Mouse (Mus musculus): ENCODE measurements around the gene Galnt7. TPM values are rescaled to one million over a fixed set of nuclear protein-coding genes. Genes with fewer than 3 reads are reported as not detected.
A peak's percentile ranks its signal among the peaks of the same experiment; 100 is the strongest.
"Not testable (repeated sequence)": the region's sequence is repeated elsewhere in the genome, so short reads cannot be mapped to it uniquely, and the experiment has no call there.

Gene Galnt7
- total RNA-seq, 1 experiment from 2014 or later = 31.0 TPM

DNA sequence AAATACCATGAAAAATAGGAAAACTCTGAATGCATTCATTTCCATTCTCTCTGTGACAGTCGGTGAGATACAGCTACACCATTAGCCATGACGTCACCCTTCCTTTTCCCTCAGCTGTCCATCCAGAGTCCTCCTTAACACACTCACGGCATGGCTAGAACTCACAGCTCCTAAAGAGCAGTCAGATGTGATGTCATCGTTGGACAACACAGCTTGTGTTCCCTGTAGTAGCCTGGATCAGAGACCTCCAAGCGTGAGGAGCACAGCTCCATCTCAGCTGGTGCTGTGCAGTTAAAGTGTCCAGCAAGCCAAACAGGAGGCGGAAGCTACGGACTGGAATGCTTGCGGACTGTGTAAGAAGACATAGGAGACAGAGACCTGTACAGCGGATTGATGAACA is 91.9 kb downstream of the Galnt7 start:
- ATAC-seq (ENCODE audit: extremely low read depth, insufficient number of reproducible peaks, low FRiP score, poor library complexity, severe bottlenecking) = no peak

DNA sequence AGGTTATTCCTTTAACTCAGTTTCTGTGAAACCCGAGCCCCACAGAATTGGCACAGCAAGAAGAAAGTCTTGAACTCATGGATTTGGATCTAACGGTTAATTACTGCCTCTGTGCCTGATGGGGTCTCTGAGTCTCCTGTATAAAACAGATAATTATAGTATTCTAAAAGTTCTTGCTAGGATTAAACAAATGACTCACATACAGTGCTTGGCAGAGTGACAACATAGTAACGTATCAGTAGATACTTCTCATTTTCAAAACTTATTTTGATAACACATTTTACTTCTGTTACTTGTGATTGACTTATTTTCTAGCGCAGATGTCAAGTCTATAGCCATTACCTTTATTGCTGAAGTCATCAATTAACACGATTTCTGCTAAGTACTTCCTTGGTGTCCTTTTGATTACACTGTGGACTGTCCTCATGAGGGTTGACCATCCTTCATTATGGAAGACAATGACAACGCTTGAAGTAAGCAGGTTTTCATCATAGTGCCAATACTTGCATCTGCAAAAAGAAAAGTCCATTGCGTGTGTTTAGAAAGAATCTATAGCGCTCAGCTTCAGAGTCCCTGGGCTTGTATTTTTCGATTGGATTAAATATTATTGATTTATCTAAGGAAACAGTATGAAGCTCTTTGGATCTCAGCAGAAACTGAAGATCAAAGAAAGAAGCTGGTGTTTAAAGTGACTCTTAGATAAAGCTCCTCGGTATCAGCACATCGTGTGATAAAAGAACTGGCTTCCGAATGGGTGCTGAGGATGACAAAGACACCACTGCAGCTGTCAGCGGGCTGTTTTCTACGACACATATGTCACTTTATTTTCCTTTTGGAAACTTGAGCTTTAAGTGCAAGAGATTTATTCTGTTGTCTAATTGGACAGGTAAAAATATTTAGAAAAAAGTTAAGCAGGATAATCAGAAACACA is 100.5 kb downstream of the Galnt7 start:
- no peak for ATAC-seq (ENCODE audit: extremely low read depth, insufficient number of reproducible peaks, low FRiP score, poor library complexity, severe bottlenecking)

DNA sequence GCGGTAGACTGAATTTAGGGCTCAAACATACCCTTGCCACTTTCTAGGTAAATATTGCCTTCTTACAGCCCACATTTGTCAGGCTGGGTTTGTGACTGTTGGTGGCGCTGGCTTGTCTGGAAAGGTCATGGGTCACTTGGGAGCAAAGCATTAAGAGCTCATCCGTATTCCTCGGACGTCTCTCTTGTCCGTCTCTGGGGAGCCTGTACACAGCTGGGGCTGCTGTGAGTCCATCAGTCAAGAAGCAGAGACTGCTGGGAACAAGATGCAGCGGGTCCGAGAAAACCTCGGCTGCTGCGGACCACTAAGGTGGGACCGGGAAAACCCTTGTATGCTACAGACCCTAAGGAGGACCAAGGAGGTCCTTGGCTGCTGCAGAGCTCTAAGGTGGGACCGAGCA is 105.3 kb downstream of the Galnt7 start:
- no peak for ATAC-seq (ENCODE audit: extremely low read depth, insufficient number of reproducible peaks, low FRiP score, poor library complexity, severe bottlenecking)

DNA sequence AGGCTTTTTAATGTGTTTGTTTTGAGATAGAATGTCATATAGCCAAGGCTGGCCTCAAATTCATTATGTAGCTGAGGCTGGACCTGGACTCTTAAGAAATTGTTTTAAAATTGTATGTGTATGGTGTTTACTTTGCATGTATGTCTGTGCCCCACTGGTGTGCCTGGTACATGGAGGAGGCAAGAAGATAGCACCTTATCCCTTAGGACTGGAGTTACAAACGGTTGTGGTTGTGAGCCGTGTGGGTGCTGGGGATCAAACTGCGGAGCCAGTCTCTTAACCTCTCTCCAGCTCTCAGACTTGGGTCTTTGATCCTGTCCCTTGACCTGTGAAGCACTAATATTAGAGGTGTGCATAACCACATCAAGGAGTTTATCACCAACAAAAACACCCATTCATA is 106.0 kb downstream of the Galnt7 start:
- ATAC-seq (ENCODE audit: extremely low read depth, insufficient number of reproducible peaks, low FRiP score, poor library complexity, severe bottlenecking) = no peak

DNA sequence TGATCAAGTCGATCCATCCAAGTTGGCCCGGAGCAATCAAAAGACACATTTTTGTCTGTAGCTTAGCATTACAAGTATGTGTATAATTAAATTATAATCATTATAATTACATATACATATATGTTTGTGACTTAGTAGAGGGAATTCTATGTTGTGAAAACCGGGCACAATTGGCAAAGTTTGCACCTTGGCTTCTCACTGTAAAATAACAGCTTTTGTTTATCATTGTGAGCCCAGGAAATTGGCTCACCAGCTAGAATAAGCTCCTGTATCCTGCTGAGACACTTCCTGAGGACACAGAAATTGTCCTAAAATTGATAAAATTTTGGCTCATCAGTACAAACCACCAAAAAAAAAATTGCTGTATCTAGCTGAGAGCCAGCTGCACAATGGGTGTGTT is 106.4 kb downstream of the Galnt7 start:
- ATAC-seq (ENCODE audit: extremely low read depth, insufficient number of reproducible peaks, low FRiP score, poor library complexity, severe bottlenecking) = no peak

DNA sequence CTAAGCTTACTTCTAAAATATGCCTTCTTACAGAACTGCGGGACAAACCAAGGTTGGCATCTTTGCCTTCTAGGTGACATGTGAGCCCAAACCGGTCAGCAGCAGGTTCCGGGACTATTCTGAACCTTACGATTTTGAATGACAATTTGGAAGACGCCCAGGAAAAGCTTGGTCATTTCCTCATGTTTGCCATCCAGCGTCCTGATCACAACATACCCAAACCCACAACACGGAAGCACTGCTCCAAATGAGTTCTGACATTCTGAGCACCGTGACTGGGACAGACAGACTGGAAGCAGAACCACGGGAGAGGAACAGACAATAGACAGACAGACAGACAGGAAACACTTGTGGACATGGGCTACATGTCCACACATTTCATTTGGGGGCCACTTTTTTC is 111.4 kb downstream of the Galnt7 start:
- no peak for ATAC-seq (ENCODE audit: extremely low read depth, insufficient number of reproducible peaks, low FRiP score, poor library complexity, severe bottlenecking)

DNA sequence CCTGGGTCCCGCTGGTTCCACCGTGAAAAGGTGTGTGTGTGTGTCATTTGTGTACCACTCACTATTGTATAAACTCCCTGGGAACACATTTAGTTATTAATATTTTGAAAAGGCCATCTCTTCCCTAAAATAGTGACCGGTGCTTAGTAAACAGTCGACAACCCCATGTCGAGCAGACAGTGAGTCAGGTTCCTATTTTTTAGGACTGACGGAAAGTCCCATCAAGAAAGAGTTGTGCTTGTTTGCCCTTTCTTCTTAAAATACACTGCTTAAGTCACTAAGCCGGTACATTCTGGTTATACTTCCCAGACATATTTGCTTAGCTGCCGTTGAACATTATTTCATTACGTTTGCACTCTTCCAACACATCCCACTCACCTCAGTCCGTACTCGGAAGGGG is 111.9 kb downstream of the Galnt7 start:
- ATAC-seq (ENCODE audit: extremely low read depth, insufficient number of reproducible peaks, low FRiP score, poor library complexity, severe bottlenecking) = no peak

DNA sequence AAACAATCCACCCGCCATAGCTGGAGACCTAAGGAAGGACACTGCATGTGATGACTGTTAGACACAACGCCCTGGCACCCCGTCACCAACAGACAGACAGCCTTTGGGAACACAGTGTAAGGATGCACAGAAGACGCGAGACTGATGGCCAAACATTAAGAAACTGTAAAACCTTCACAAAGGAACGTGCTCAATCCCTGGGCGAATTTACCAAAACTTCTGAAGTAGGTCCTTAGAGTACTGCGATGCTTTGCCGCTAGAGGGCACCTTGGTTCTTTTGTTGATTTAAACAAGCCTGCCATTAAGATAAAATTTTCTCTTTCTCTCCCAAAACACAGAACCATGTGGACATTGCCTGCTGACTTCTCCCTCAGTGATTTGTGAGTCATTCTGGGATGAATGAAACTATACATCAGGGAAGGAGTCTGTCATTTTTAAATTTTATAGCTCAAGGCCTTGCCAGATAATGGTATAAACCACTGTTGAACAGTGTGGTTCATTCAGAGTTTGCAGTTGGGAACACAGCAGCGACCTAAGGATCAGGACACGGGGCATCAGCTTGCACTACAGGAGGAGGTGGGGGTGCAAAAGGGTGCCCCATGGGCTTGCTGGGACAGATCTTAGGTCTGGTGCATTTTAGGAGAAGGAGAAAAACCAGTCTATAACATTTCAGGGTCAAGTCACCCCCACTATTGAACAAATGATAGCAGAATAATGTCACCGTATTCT is 112.6 kb downstream of the Galnt7 start:
- ATAC-seq (ENCODE audit: extremely low read depth, insufficient number of reproducible peaks, low FRiP score, poor library complexity, severe bottlenecking) = peak; percentile 65

DNA sequence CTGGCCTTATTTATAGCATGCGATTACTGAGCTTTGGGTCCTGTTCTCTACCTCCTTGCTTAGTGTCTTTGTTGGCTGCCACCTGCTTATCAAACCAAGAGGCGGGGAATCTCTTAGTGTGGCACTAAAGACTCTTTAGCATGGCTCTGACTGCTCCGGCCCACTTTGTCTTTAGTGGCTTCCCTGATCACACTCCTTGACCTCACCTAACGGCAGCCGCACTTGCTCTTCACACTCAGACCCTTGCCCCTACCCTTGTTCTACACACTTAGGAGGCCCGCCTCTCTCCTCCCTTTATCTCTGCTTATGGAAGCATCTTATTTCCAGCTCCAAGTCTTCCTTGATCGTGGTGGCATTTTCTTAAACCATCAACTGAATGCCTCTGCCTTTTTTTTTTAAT is 114.2 kb downstream of the Galnt7 start:
- no peak for ATAC-seq (ENCODE audit: extremely low read depth, insufficient number of reproducible peaks, low FRiP score, poor library complexity, severe bottlenecking)

DNA sequence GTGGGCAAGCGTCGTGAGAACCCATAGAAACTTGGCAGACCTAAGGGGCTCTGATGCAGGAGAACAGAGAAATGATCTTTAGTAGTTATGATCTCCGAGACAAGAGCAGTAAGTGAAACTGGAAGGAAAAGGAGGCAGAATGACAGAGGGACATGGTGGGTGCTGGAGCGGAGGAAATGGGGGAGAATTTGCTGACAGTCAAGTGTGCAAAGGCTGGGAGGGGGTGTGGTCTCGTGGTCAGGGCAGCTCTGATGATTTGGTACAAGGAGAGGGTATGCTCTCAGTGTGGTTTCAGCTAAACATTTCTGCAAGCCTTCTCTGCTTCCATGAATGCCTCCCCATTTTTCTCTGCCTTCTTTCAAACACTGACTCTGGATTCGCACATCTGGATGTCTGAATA is 116.7 kb downstream of the Galnt7 start:
- ATAC-seq (ENCODE audit: extremely low read depth, insufficient number of reproducible peaks, low FRiP score, poor library complexity, severe bottlenecking) = no peak

DNA sequence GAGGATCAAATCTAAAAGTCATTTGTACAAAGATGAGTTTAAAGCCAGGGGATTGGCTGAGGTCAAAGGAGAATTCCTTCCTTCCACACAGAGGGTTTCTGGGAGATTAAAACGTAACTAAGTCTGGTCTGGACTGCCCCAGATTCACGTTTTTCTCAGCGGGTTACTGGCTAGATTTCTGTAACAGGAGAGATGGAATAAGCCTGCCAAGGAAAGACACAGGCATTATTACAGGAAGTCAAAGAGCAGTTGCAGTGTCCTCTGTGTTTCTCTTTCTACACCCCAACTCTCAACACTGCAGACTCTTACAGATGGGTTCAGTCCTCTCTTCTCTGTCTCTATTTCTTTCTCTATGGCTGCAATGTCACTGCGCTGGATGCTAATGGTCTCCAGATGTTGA is 118.3 kb downstream of the Galnt7 start:
- ATAC-seq (ENCODE audit: extremely low read depth, insufficient number of reproducible peaks, low FRiP score, poor library complexity, severe bottlenecking) = no peak

DNA sequence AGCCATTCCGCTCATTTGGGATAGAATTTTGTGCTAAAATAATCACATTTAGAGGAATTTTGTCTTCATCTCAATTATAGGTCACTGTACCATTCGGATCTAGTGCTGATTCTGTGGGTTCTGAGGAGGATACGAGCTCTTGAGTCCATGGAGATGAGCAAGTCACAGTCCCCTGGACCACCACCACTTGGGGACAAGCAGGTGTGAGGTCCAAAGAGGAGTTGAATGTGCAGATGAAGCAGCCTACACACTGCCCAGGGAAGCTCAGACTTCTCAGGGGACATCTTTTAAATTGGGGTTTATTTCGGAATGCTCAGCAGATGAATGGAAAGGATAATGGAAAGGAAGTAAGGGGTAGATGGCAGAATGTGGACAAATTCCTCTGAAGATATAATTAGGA is 119.7 kb downstream of the Galnt7 start:
- ATAC-seq (ENCODE audit: extremely low read depth, insufficient number of reproducible peaks, low FRiP score, poor library complexity, severe bottlenecking) = no peak

DNA sequence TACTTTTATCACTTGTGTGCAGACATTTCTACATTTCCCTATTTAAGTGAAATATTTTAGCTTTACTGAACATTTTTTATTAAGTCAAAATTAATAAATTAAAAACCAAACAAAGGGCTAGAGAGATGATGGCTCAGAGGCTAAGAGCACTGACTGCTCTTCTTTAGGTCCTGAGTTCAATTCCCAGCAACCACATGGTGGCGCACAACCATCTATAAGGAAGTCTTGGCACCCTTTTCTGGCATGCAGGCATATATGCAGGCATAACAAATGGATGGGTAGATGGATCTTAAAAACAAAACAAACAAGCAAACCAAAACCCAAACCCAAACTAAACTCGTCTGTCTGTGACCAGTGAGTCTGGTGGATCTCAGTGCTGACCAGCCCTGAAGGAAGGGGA is 120.6 kb downstream of the Galnt7 start:
- no peak for ATAC-seq (ENCODE audit: extremely low read depth, insufficient number of reproducible peaks, low FRiP score, poor library complexity, severe bottlenecking)

DNA sequence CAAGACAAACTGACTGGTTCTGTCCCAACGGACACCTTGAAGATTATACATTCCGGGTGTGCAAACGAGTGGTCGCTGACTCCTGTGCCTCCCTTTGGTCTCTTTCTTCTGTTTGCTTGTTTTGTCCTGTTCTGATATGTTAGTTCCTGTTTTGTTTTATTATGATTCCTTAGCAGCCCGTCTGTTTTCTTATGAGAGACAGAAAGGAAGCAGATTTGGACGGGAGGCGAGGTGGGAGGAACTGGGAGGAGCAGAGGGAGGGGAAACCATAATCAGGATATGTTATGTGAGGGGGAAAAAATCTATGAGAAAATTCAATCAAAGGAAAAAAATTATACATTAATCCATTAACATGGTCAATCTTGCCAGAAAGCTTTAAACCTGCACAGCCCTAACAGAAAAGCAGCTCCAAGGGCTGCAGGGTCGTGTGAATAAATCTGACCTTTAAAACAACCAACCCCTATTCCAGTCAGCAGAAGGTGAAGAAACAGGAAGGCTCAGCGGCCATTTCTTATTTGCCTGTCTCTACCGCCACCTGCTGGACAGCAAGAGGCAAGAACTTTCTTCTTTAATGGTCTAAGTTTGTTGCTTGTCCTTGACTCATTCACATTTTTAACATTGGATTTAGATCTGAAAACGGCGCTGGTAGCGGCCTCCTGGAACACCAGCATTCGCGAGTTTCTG is 122.0 kb downstream of the Galnt7 start:
- ATAC-seq (ENCODE audit: extremely low read depth, insufficient number of reproducible peaks, low FRiP score, poor library complexity, severe bottlenecking) = peak; percentile 96

DNA sequence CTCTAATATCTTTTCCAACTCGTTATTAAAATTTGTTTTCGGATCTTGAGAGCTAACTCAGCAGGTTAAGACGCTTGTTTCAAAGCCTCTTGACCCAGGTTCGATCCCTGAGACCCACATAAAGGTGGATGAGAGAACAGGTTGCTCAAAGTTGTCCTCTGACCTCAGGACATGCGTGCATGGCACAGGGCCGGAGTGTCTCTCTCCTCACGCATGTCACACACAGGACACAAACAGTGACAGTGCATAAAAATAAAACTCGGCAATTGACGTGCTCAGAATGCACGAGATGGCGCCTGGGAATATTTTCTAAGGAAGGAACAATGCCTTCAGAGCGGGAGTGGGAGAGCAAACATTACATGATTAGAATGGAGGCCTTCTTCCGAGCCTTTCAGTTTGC is 122.6 kb downstream of the Galnt7 start:
- no peak for ATAC-seq (ENCODE audit: extremely low read depth, insufficient number of reproducible peaks, low FRiP score, poor library complexity, severe bottlenecking)

DNA sequence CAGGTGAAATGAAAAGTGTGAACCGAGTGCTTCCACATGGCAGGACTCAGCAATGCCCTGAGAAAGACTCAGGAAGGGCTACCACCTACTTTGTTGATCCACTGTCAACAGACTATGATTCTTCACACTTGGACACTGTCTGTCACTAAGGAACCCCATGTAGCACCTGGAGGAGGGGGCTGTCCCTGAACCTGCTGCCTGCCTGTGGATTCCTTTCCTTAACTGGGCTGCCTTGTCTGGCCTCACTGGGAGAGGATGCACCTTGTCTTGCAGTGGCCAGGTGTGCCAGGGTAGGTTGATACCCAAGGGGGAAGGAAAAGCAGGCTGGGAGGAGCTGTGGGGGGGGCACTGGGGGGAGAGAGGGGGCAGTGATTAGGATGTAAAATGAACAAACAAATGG is 124.8 kb downstream of the Galnt7 start:
- no peak for ATAC-seq (ENCODE audit: extremely low read depth, insufficient number of reproducible peaks, low FRiP score, poor library complexity, severe bottlenecking)

DNA sequence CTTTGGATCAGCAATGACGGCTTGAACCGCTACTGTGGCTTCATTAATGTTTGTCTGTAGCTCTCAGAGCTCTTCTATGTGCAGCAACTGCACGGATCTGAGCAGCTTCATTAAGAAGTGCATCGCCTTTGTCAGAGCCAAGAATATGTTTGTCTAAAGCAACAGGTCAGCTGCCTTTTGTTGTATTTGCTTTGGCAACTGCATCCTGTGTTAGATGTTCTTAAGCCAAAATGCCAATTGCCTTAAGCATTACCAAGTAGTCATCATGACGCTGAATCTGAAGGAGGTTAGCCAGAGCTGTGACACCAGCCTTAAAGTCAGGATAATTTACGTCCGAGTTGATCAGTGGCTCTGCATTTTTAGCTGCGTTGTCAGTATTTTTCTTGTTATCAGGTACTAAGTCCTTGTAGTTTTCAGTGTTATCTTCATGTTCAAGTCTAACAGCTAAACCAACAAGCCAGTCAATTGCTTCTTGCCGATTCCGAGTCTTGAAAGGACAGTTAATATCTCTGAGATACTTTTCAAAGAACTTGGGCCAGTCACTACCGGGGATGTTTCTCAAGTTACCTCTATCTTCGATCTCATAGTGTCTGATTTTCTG is 132.5 kb downstream of the Galnt7 start:
- ATAC-seq (ENCODE audit: extremely low read depth, insufficient number of reproducible peaks, low FRiP score, poor library complexity, severe bottlenecking) = no peak

DNA sequence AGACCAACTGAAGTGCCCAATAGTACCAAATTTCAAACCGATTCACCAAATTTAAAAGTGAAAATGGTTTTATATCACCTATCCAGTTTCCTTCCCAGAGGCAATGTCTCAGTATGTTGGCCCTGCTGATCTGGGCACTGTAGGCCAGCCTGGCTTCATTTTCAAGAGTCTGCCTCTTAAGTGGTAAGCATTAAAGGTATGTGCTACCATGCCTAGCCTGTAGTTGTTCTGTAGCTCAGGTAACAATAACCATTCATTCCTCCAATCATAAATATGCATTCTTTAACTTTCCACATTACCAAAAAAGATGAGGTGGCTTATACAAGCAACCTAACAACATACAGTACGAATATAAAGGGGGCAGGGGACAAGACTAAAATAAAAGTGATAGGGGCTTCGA is 135.1 kb downstream of the Galnt7 start:
- no peak for ATAC-seq (ENCODE audit: extremely low read depth, insufficient number of reproducible peaks, low FRiP score, poor library complexity, severe bottlenecking)

DNA sequence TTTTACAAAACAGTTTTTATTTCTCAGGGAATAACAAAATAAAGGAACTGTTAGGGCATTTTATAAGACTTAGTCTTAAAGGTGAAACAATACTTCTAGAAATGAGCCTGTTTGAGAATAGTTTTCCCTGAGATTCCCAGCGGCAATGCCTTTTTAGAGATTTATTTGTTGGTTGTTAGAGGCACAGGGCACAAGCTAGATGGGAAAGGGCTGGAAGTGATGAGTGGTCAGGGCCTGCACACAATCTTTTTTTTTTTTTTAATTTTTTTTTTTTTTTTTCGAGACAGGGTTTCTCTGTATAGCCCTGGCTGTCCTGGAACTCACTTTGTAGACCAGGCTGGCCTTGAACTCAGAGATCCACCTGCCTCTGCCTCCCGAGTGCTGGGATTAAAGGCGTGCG is 136.1 kb downstream of the Galnt7 start:
- not testable (repeated sequence) for ATAC-seq (ENCODE audit: extremely low read depth, insufficient number of reproducible peaks, low FRiP score, poor library complexity, severe bottlenecking)

All from neutrophil, adult 5-6 weeks (primary cell).